Mouse (Mus musculus) heart, adult 2 months (tissue): Measurements from ENCODE around the gene Mfsd5. TPM values are rescaled to one million over a fixed set of nuclear protein-coding genes. Genes with fewer than 3 reads are reported as not detected.

ENCODE experiments used
- DNase-seq, 2 experiments: peaks; one replicate each; pipeline ENCODE4 v3.0.0; 2021
- H3K27ac ChIP-seq: fragments of 200-600 bp; 2 replicates; pipeline ENCODE4 v1.8.1; 2022
- H3K27me3 ChIP-seq: fragments of 200-500 bp; 2 replicates; pipeline ENCODE4 v1.6.1; 2012; ENCODE audit warnings: mild to moderate bottlenecking, low read length, inconsistent platforms, mixed read lengths; ENCODE audit not compliant: control insufficient read depth, insufficient read depth
- H3K36me3 ChIP-seq: fragments of 200-500 bp; 2 replicates; pipeline ENCODE4 v1.6.1; 2012; ENCODE audit warnings: low read length, inconsistent platforms; ENCODE audit not compliant: control insufficient read depth, insufficient read depth
- H3K4me1 ChIP-seq: fragments of 200-500 bp; 2 replicates; pipeline ENCODE4 v1.6.1; 2011; ENCODE audit warnings: low read length; ENCODE audit not compliant: control insufficient read depth, insufficient read depth
- H3K4me3 ChIP-seq: fragments of 200-600 bp; 2 replicates; pipeline ENCODE4 v1.8.1; 2022
- H3K79me2 ChIP-seq: fragments of 200-500 bp; replicated peaks from 2 replicates; pipeline ENCODE4 v1.6.1; 2012; ENCODE audit warnings: mild to moderate bottlenecking, inconsistent platforms, low read length, moderate library complexity, mixed read lengths; ENCODE audit not compliant: control insufficient read depth, insufficient read depth
- H3K9ac ChIP-seq: fragments of 200-500 bp; 2 replicates; pipeline ENCODE4 v1.6.1; 2012; ENCODE audit warnings: low read depth, mild to moderate bottlenecking, control low read depth, inconsistent platforms, low read length, mixed read lengths
- CTCF ChIP-seq: fragments of 200-600 bp; IDR thresholded peaks from 2 replicates; pipeline ENCODE4 v1.8.1; 2022; ENCODE audit warnings: antibody characterized with exemption, mild to moderate bottlenecking, moderate library complexity
- EP300 ChIP-seq: fragments of 200-500 bp; IDR thresholded peaks from 2 replicates; pipeline ENCODE4 v1.6.1; 2011; ENCODE audit warnings: low read depth, low read length, control low read depth; ENCODE audit not compliant: insufficient read depth
- POLR2A ChIP-seq: fragments of 200-500 bp; IDR thresholded peaks from 2 replicates; pipeline ENCODE4 v1.6.1; 2011; ENCODE audit warnings: mild to moderate bottlenecking, low read depth, low read length, control low read depth; ENCODE audit not compliant: insufficient read depth
- WGBS: fragments of 180-500 bp; shearing (Covaris S2); methylation state at CpG from one replicate; pipeline ENCODE4 v1.1.7; 2018; 5-methylcytosine and 5-hydroxymethylcytosine counted together
- intact Hi-C: fragments of 180-260 bp; cut with DNase I; formaldehyde crosslinking; loops from one replicate; pipeline ENCODE4 v1.15.1; 2025
- long read RNA-seq: library from polyadenylated mRNA; stranded (forward); transcript quantifications from one replicate; pipeline ENCODE4 v2.0.0, GENCODE M21; 2021
- polyA plus RNA-seq: library from polyadenylated mRNA; depleted of rRNA; stranded (reverse); fragments of >200 nt; gene quantifications from 2 replicates; pipeline ENCODE4 v1.2.3, GENCODE M21; 2012; rRNA removed
- total RNA-seq, 2 experiments: library from RNA; stranded (reverse); gene quantifications; 2 replicates each; pipeline ENCODE4 v1.2.3; 2021

The Mfsd5 gene
- total RNA-seq (10 to 100 TPM; 17.0 to 19.4 TPM), polyA plus RNA-seq (37.8 and 47.9 TPM in 2 replicates)
- long read RNA-seq, transcript Mfsd5-201 (2 exons, 1,754 nt): major isoform, 21 of 50 reads
- long read RNA-seq, partial matches to known transcripts: 29 of 50 reads
- long read RNA-seq, other reads (novel, unspliced or antisense): 0 of 50 reads

- peak within 1 kb of the TSS; percentile 95 for H3K27ac ChIP-seq
- H3K79me2 ChIP-seq: peaks cover 2% of the 10 kb centered on the region; the same call in 1 of the 2 replicates
- H3K9ac ChIP-seq: peak within 1 kb of the TSS; percentile 99
- intact Hi-C loops: loop anchor here (1.0 to 2.0 kb wide), 2 partner anchors 30 to 40 kb away; no protein-coding TSS in a partner anchor
- TF ChIP-seq EP300: no peak
- TF ChIP-seq POLR2A: peak; percentile 93
- peak; percentile 66 for TF ChIP-seq CTCF
- H3K4me3 ChIP-seq: peak within 1 kb of the TSS; percentile 91
- H3K27me3 ChIP-seq: no peaks in the 10 kb centered on the region
- no peaks in the 10 kb centered on the region for H3K36me3 ChIP-seq
- DNase-seq: peak; percentile 91 to 93
- WGBS: under 1% methylated on average over 65 of the region's 65 CpGs
- H3K4me1 ChIP-seq: peaks cover 8% of the 10 kb centered on the region; the same call in 1 of the 2 replicates
These were observed at the start of gene Mfsd5 for GRCm38 (mm10) chr15:102279092-102279782. TSS of gene Mfsd5 (plus strand) at chr15:102279454.

GRCm38 (mm10) chr15:102230408-102231321 is 48.6 kb upstream of the Mfsd5 start:
- Histone ChIP-seq H3K27me3 (no peaks in the 10 kb centered on the region), H3K79me2 (no peaks in the 10 kb centered on the region), H3K4me3 (no peak overlapping the region), H3K27ac (no peak overlapping the region), H3K4me1 (peaks cover 9% of the 10 kb centered on the region), H3K36me3 (no peaks in the 10 kb centered on the region; the same call in 1 of the 2 replicates), H3K9ac (no peak overlapping the region)
- WGBS: 79% methylated on average over 17 of the region's 17 CpGs
- no peak for DNase-seq
- intact Hi-C loops: no loop called here
- TF ChIP-seq CTCF (no peak), EP300 (no peak), POLR2A (no peak)

GRCm38 (mm10) chr15:102231748-102232147 is 47.5 kb upstream of the Mfsd5 start, which contains the start of gene Itgb7:
TSS of gene Itgb7 (minus strand) at chr15:102231944.
- no peaks in the 10 kb centered on the region for H3K79me2 ChIP-seq
- peaks cover 11% of the 10 kb centered on the region for H3K4me1 ChIP-seq
- TF ChIP-seq CTCF: no peak
- no peak for TF ChIP-seq EP300
- no peak for TF ChIP-seq POLR2A
- H3K9ac ChIP-seq: no peak within 1 kb of the TSS
- intact Hi-C loops: no loop called here
- DNase-seq: peak; percentile 30 to 50
- H3K36me3 ChIP-seq: no peaks in the 10 kb centered on the region; the same call in none of the 2 replicates
- WGBS: 25% methylated on average over 6 of the region's 6 CpGs
- no peak within 1 kb of the TSS for H3K27ac ChIP-seq
- no peaks in the 10 kb centered on the region for H3K27me3 ChIP-seq
- no peak within 1 kb of the TSS for H3K4me3 ChIP-seq

GRCm38 (mm10) chr15:102232764-102233163 is 46.5 kb upstream of the Mfsd5 start:
- Histone ChIP-seq H3K27me3 (no peaks in the 10 kb centered on the region), H3K4me3 (no peak overlapping the region), H3K79me2 (no peaks in the 10 kb centered on the region), H3K27ac (no peak overlapping the region), H3K4me1 (peaks cover 11% of the 10 kb centered on the region), H3K9ac (no peak overlapping the region), H3K36me3 (no peaks in the 10 kb centered on the region; the same call in none of the 2 replicates)
- TF ChIP-seq EP300 (no peak), POLR2A (no peak), CTCF (no peak)
- WGBS: 90% methylated on average over 7 of the region's 7 CpGs
- intact Hi-C loops: no loop called here
- DNase-seq: no peak

- 14% methylated on average over 2 of the region's 2 CpGs for WGBS
- TF ChIP-seq CTCF (no peak), POLR2A (no peak), EP300 (no peak)
These were observed 45.4 kb upstream of the Mfsd5 start for GRCm38 (mm10) chr15:102233896-102234295.

More at GRCm38 (mm10) chr15:102233896-102234295, 45.4 kb upstream of the Mfsd5 start:
- H3K9ac ChIP-seq: no peak overlapping the region
- H3K4me1 ChIP-seq: peaks cover 11% of the 10 kb centered on the region
- H3K27ac ChIP-seq: no peak overlapping the region
- no peaks in the 10 kb centered on the region for H3K27me3 ChIP-seq
- no peak overlapping the region for H3K4me3 ChIP-seq
- H3K36me3 ChIP-seq: no peaks in the 10 kb centered on the region; the same call in none of the 2 replicates
- DNase-seq: peak in 1 of 2 experiments; percentile 18
- no peaks in the 10 kb centered on the region for H3K79me2 ChIP-seq
- intact Hi-C loops: no loop called here
